Mouse (Mus musculus): Measurements from ENCODE around the gene Fam168a.
A peak's percentile ranks its signal among the peaks of the same experiment; 100 is the strongest.

- no peak for TF ChIP-seq CTCF (IDR thresholded peaks at IDR 0.05 in 2 of 3, conservative IDR thresholded peaks at IDR 0.05 in 1 of 3; ENCODE audit: control insufficient read depth in 1 of 3, insufficient read depth in 1 of 3, low read depth in 2 of 3, low read length in 3 of 3, poor library complexity in 1 of 3, severe bottlenecking in 1 of 3)
- no peak for TF ChIP-seq USF1 (IDR thresholded peaks at IDR 0.05; ENCODE audit: low read depth, low read length)
- no peak for TF ChIP-seq POLR2AphosphoS5 (IDR thresholded peaks at IDR 0.05; ENCODE audit: borderline replicate concordance, low read depth, low read length)
- TF ChIP-seq HCFC1 (IDR thresholded peaks at IDR 0.05; ENCODE audit: low read depth, low read length), result peak; percentile 96
- peak; percentile 89 for TF ChIP-seq MYC (IDR thresholded peaks at IDR 0.05; ENCODE audit: low read depth, low read length)
- TF ChIP-seq GATA1 (IDR thresholded peaks at IDR 0.05; ENCODE audit: low read depth, low read length), result no peak
- TF ChIP-seq POLR2A (IDR thresholded peaks at IDR 0.05; ENCODE audit: control insufficient read depth in 1 of 2, insufficient read depth in 1 of 2, low read depth in 1 of 2, low read length in 2 of 2, poor library complexity in 1 of 2), result peak; percentile 47 to 76; a peak in 3 of 4 replicates
- no peak for TF ChIP-seq MEF2A (IDR thresholded peaks at IDR 0.05; ENCODE audit: extremely low read depth, insufficient replicate concordance, low read depth, low read length, poor library complexity, severe bottlenecking)
- TF ChIP-seq E2F4 (IDR thresholded peaks at IDR 0.05; ENCODE audit: borderline replicate concordance, low read depth, low read length), result no peak
- no peak for TF ChIP-seq GABPA (IDR thresholded peaks at IDR 0.05; ENCODE audit: low read depth, low read length)
These were observed at the start of gene Fam168a for GRCm38 (mm10) chr7:100706143-100706841.
